8 mouse cellular contexts compared by ENCODE assay signal in genomic region chr9:65829410-65829809, GRCm38 (mm10). TPM values are rescaled to one million over a fixed set of nuclear protein-coding genes. Genes with fewer than 3 reads are reported as not detected.
DNase-seq lines count a peak whose midpoint lies in the region; ATAC-seq and TF ChIP-seq lines count a peak whose summit lies in the region.

No protein-coding gene starts in this region.

- no peak for DNase-seq in forebrain, postnatal 0 days
- DNase-seq in forebrain, embryonic 14.5 days (ENCODE audit: low spot score), result no peak
- peak; percentile 29 for DNase-seq in 3134 (ENCODE audit: extremely low read depth, insufficient read length, low spot score)
- DNase-seq in adrenal gland, postnatal 25 days, result peak; percentile 52
- peak; percentile 49 to 64 for DNase-seq in heart, postnatal 36 days
- no peak for DNase-seq in cerebellum, postnatal 25 days
- no peak for DNase-seq in Muller cell, postnatal 12 days (ENCODE audit: inconsistent ontology term)

- no peak for ATAC-seq in forebrain, postnatal 0 days
- ATAC-seq in forebrain, embryonic 14.5 days, result no peak
- 0 out of 2 replicates have a peak, but pooled peaks have one; percentile 30 for ATAC-seq in megakaryocyte, adult 5-6 weeks (ENCODE audit: poor library complexity, severe bottlenecking)

- H3K27ac ChIP-seq in forebrain, postnatal 0 days (ENCODE audit: low read depth, low read length), result no peak overlapping the region
- H3K27ac ChIP-seq in forebrain, embryonic 14.5 days (ENCODE audit: low read depth, low read length), result no peak overlapping the region

- H3K4me1 ChIP-seq in forebrain, postnatal 0 days (ENCODE audit: insufficient read depth), result peaks cover 22% of the 10 kb centered on the region
- H3K4me1 ChIP-seq in forebrain, embryonic 14.5 days (ENCODE audit: control insufficient read depth, insufficient read depth, low read length), result peaks cover 31% of the 10 kb centered on the region

- peak; percentile 14; the same call in 1 of the 2 replicates for TF ChIP-seq CTCF in forebrain, postnatal 0 days (IDR thresholded peaks at IDR 0.05; ENCODE audit: low read depth)

- no peaks in the 10 kb centered on the region for H3K36me3 ChIP-seq in forebrain, postnatal 0 days (ENCODE audit: insufficient read depth)
- no peaks in the 10 kb centered on the region for H3K36me3 ChIP-seq in forebrain, embryonic 14.5 days (ENCODE audit: control insufficient read depth, insufficient read depth, low read length)

- no peak overlapping the region for H3K4me3 ChIP-seq in forebrain, postnatal 0 days (ENCODE audit: low read depth, low read length)
- no peak overlapping the region for H3K4me3 ChIP-seq in forebrain, embryonic 14.5 days (ENCODE audit: low read depth, low read length)

- no peaks in the 10 kb centered on the region for H3K27me3 ChIP-seq in forebrain, postnatal 0 days (ENCODE audit: insufficient read depth, low read length)
- H3K27me3 ChIP-seq in forebrain, embryonic 14.5 days (replicated peaks; ENCODE audit: control insufficient read depth, insufficient read depth, low read length), result no peaks in the 10 kb centered on the region

- no peak overlapping the region for H3K9ac ChIP-seq in forebrain, postnatal 0 days
- H3K9ac ChIP-seq in forebrain, embryonic 14.5 days (ENCODE audit: low read length), result no peak overlapping the region

- no peak overlapping the region for H3K4me2 ChIP-seq in forebrain, postnatal 0 days (ENCODE audit: low read depth)
- no peak overlapping the region for H3K4me2 ChIP-seq in forebrain, embryonic 14.5 days (ENCODE audit: low read length)

- WGBS in forebrain, postnatal 0 days, result 95% methylated on average over 1 of the region's 2 CpGs
- WGBS in forebrain, embryonic 14.5 days, result 93% methylated on average over 1 of the region's 2 CpGs

- no peaks in the 10 kb centered on the region for H3K9me3 ChIP-seq in forebrain, postnatal 0 days (ENCODE audit: low read length)
- no peaks in the 10 kb centered on the region for H3K9me3 ChIP-seq in forebrain, embryonic 14.5 days (replicated peaks; ENCODE audit: control insufficient read depth, low read length)

- intact Hi-C loops in heart, postnatal 36 days (cut with DNase I), result loop anchor here (1.0 to 10.0 kb wide), 5 partner anchors 37 to 765 kb away; partner anchors contain the start of gene Usp3

RNA-seq across cellular contexts. Expression of gene Zfp609, which starts 2.0 kb away (rescaled TPM):
- 9.8 and 9.9 TPM in 2 replicates for total RNA-seq in forebrain, postnatal 0 days (2014; rRNA removed)
- 3.8 and 5.0 TPM in 2 replicates for polyA plus RNA-seq in forebrain, postnatal 0 days (2015; fragmentation: Nextera tagmentation; extraction: Ambion mirVana)
- 7.4 and 8.8 TPM in 2 replicates for polyA plus RNA-seq in forebrain, embryonic 14.5 days (2014; fragmentation: Nextera tagmentation; extraction: Ambion mirVana)
- total RNA-seq in adrenal gland, postnatal 25 days (2021), result 35.1 and 35.7 TPM in 2 replicates
- 10 to 100 TPM; 22.6 to 25.3 TPM for total RNA-seq in heart, postnatal 36 days (2021)
- 10.4 and 11.3 TPM in 2 replicates for total RNA-seq in megakaryocyte, adult 5-6 weeks (2015)
- 2.6 and 3.3 TPM in 2 replicates for total RNA-seq in megakaryocyte, adult 5-6 weeks (2017)

Comparison
In these comparisons a context has a peak if more than half of its experiments do, and no peak if none do; other contexts are left out.
1. DNase-seq: peak in 3134 (single experiment), adrenal gland, postnatal 25 days (single experiment) and heart, postnatal 36 days (2 of 2); none in forebrain, postnatal 0 days (single experiment), forebrain, embryonic 14.5 days (single experiment), cerebellum, postnatal 25 days (0 of 2) and Muller cell, postnatal 12 days (single experiment).